Mouse (Mus musculus): Measurements from ENCODE around the gene Cdc42bpa. TPM values are rescaled to one million over a fixed set of nuclear protein-coding genes. Genes with fewer than 3 reads are reported as not detected.

Gene Cdc42bpa
- polyA plus RNA-seq, 1 experiment = 6.6 TPM

DNA sequence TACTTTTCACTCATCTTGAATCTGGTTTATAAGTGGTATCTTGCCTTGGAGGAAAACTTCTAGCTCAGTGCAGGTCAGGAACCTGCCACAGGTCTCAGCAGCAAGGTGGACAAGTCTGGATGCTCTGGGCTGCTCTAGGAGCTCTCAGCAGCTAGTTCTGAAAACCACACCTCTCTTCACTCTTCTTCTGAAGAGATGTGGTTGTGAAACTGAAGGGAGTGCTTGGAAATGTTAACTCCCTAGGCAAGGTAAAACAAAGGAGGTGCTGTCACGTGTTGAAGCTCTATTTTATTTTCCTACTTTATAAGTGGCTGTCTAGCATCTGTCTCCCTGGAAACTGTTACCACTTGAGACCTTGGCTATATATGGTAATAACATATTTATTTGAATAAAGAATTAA, 18.5 kb downstream of the Cdc42bpa start:
- Histone ChIP-seq H3K27me3 (ENCODE audit: control insufficient read depth, insufficient read depth, low read length) (no peaks in the 10 kb centered on the region), H3K4me1 (ENCODE audit: control insufficient read depth, insufficient read depth, insufficient read length, low read length) (no peaks in the 10 kb centered on the region), H3K36me3 (ENCODE audit: control insufficient read depth, insufficient read depth, low read length) (no peaks in the 10 kb centered on the region), H3K4me3 (ENCODE audit: low read depth, low read length) (no peak overlapping the region), H3K27ac (ENCODE audit: insufficient read depth, low read depth, low read length) (no peak overlapping the region)
- 64% methylated on average over 1 of the region's 1 CpGs for WGBS
- no peak for TF ChIP-seq CTCF (IDR thresholded peaks at IDR 0.05; ENCODE audit: extremely low read depth, insufficient read length, insufficient replicate concordance, low read depth, low read length)

DNA sequence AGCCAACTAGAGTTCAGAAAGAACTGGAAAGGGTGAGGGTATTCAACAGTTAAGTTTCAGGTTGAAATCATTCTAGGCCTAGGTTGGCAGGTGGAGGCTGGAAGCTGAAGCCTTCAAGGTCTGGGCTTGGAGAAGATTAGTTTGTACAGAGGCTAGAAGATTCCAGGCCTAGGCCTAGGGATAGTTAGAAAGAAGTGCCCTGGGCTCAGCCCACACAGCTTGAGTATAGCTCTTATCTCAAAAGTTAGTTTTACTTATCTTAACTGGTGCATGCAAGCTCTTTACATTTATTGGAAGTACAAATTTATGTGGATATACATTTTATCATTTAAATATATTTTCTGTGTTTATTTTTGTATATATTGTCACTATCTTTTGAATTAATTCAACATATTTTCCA, 21.4 kb downstream of the Cdc42bpa start:
- Histone ChIP-seq H3K27me3 (ENCODE audit: control insufficient read depth, insufficient read depth, low read length) (no peaks in the 10 kb centered on the region), H3K4me3 (ENCODE audit: low read depth, low read length) (no peak overlapping the region), H3K4me1 (ENCODE audit: control insufficient read depth, insufficient read depth, insufficient read length, low read length) (no peaks in the 10 kb centered on the region), H3K27ac (ENCODE audit: insufficient read depth, low read depth, low read length) (no peak overlapping the region), H3K36me3 (ENCODE audit: control insufficient read depth, insufficient read depth, low read length) (no peaks in the 10 kb centered on the region)
- no peak for TF ChIP-seq CTCF (IDR thresholded peaks at IDR 0.05; ENCODE audit: extremely low read depth, insufficient read length, insufficient replicate concordance, low read depth, low read length)
- no peak for TF ChIP-seq POLR2A (IDR thresholded peaks at IDR 0.05; ENCODE audit: low read depth, low read length)

DNA sequence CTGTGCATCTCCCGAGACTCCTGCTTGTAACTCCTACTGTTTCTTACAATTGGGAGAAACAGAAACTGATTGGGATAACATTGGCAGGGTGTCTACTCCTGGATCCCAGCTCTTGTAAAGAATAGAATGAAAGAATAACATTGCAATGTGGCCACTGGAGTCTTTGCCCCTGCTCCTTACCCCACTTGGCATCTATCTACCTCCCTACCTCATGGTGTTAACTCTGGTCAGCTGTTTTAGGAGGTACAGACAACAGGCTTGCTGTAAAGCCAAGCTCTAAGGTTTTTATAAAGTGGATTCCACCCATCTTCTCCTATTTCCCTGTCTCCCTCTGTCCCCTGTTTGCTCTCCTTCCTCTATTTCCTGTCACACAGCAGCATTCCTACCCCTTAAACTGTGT, 21.9 kb downstream of the Cdc42bpa start:
- Histone ChIP-seq H3K27me3 (ENCODE audit: control insufficient read depth, insufficient read depth, low read length) (no peaks in the 10 kb centered on the region; the same call in 1 of the 2 replicates), H3K4me1 (ENCODE audit: control insufficient read depth, insufficient read depth, insufficient read length, low read length) (no peaks in the 10 kb centered on the region), H3K36me3 (ENCODE audit: control insufficient read depth, insufficient read depth, low read length) (no peaks in the 10 kb centered on the region), H3K4me3 (ENCODE audit: low read depth, low read length) (no peak overlapping the region), H3K27ac (ENCODE audit: insufficient read depth, low read depth, low read length) (no peak overlapping the region)
- 83% methylated on average over 1 of the region's 1 CpGs for WGBS
- TF ChIP-seq CTCF (IDR thresholded peaks at IDR 0.05; ENCODE audit: extremely low read depth, insufficient read length, insufficient replicate concordance, low read depth, low read length) (no peak), POLR2A (IDR thresholded peaks at IDR 0.05; ENCODE audit: low read depth, low read length) (no peak)

DNA sequence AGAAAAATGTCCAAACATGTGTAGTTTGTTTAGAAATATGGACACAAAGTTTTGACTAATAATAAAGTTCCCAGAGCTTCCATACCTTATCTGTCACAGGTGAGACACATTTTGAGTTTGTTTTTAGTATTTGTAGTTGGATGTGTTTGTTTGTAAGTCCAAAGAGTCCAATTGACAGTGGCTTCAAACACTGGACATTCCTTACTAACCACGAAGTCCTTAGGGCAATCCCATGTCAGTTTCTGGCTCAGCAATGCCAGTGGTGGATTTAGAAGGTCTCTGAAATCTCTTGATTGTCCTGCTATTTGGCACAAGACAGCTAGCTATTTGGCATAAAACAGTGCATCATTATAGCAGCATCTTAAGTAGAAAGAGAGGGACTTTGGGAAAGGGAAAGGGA, 22.7 kb downstream of the Cdc42bpa start:
- TF ChIP-seq CTCF (IDR thresholded peaks at IDR 0.05; ENCODE audit: extremely low read depth, insufficient read length, insufficient replicate concordance, low read depth, low read length) (no peak), POLR2A (IDR thresholded peaks at IDR 0.05; ENCODE audit: low read depth, low read length) (no peak)
- H3K36me3 ChIP-seq (ENCODE audit: control insufficient read depth, insufficient read depth, low read length) = no peaks in the 10 kb centered on the region
- H3K4me3 ChIP-seq (ENCODE audit: low read depth, low read length) = no peak overlapping the region
- no peak overlapping the region for H3K27ac ChIP-seq (ENCODE audit: insufficient read depth, low read depth, low read length)
- H3K27me3 ChIP-seq (ENCODE audit: control insufficient read depth, insufficient read depth, low read length) = no peaks in the 10 kb centered on the region; the same call in 1 of the 2 replicates
- no peaks in the 10 kb centered on the region for H3K4me1 ChIP-seq (ENCODE audit: control insufficient read depth, insufficient read depth, insufficient read length, low read length)
- WGBS = 55% methylated on average over 1 of the region's 1 CpGs

DNA sequence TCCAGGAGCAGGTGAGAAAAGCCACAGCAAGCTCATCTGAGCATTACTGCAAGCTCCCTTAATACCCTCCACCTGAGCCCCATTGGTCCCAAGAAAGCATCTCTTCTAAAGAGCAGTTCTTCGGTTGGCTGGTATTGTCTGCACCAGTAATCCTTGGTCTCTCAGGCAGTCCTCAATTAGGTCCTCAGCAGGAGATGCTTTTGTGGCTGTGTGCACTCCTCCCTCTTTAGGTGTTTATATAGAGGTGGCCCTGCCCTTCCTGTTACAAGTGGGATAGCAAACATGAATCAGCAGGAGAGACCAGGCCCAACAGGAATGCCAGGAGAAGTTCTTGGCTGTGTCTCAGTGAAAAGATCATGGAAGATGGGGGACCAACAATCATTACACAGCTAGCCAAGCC, 23.9 kb downstream of the Cdc42bpa start:
- Histone ChIP-seq H3K27ac (ENCODE audit: insufficient read depth, low read depth, low read length) (no peak overlapping the region), H3K36me3 (ENCODE audit: control insufficient read depth, insufficient read depth, low read length) (no peaks in the 10 kb centered on the region), H3K4me3 (ENCODE audit: low read depth, low read length) (no peak overlapping the region), H3K4me1 (ENCODE audit: control insufficient read depth, insufficient read depth, insufficient read length, low read length) (no peaks in the 10 kb centered on the region), H3K27me3 (ENCODE audit: control insufficient read depth, insufficient read depth, low read length) (no peaks in the 10 kb centered on the region; the same call in 1 of the 2 replicates)
- WGBS = 97% methylated on average over 1 of the region's 1 CpGs
- no peak for TF ChIP-seq CTCF (IDR thresholded peaks at IDR 0.05; ENCODE audit: extremely low read depth, insufficient read length, insufficient replicate concordance, low read depth, low read length)
- TF ChIP-seq POLR2A (IDR thresholded peaks at IDR 0.05; ENCODE audit: low read depth, low read length) = no peak

DNA sequence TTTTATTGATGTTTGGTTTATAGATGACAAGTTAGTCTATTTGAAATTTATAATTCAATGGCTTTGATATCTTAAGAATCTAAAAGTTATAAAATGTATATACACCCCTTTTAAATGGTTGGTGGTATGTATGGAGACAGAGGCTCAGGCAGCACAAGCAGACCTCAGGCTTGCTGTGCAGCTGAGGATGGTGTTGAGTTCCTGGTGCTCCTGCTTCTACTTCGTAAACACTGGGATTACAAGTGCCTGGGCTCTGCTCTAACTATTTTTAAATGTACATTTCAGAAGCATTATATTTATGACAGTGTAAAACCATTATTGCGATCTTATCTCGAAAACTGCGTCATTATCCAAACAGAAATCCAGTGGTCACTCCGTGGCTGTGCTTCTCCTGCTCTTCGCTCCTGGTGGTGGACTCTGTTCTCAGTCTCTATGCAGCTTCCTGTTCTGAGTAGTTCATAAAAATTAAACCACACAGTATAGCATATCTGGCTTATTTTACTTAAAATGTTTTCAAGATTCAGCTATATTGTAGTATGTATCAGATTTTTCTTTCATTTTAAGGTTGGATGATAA, 31.5 kb downstream of the Cdc42bpa start:
- H3K27me3 ChIP-seq (ENCODE audit: control insufficient read depth, insufficient read depth, low read length) = no peaks in the 10 kb centered on the region; the same call in 1 of the 2 replicates
- TF ChIP-seq CTCF (IDR thresholded peaks at IDR 0.05; ENCODE audit: extremely low read depth, insufficient read length, insufficient replicate concordance, low read depth, low read length) (no peak), POLR2A (IDR thresholded peaks at IDR 0.05; ENCODE audit: low read depth, low read length) (no peak)
- H3K27ac ChIP-seq (ENCODE audit: insufficient read depth, low read depth, low read length) = no peak overlapping the region
- no peak overlapping the region for H3K4me3 ChIP-seq (ENCODE audit: low read depth, low read length)
- WGBS = 14% methylated on average over 6 of the region's 6 CpGs
- H3K36me3 ChIP-seq (ENCODE audit: control insufficient read depth, insufficient read depth, low read length) = no peaks in the 10 kb centered on the region
- peaks cover 2% of the 10 kb centered on the region; the same call in 1 of the 2 replicates for H3K4me1 ChIP-seq (ENCODE audit: control insufficient read depth, insufficient read depth, insufficient read length, low read length)

DNA sequence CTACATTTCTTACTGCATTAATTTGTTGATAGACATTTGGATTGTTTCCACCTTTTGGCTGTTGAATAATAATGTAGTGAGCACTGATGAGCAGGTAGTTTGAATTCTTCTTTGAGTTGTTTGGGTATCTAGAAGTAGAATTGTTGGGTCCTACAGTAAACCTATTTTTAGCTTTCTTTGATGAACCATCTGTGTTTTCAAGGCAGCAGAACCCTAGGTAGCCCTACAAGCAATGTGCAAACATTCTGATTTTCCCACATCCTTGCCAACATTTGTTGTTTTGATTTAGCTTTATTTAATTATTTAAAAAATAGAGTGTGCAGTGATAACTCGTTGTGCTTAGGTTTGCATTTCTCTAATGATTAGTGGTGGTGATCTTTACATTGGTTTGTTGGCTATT, 32.0 kb downstream of the Cdc42bpa start:
- H3K4me1 ChIP-seq (ENCODE audit: control insufficient read depth, insufficient read depth, insufficient read length, low read length) = peaks cover 2% of the 10 kb centered on the region; the same call in 1 of the 2 replicates
- H3K27me3 ChIP-seq (ENCODE audit: control insufficient read depth, insufficient read depth, low read length) = no peaks in the 10 kb centered on the region
- TF ChIP-seq POLR2A (IDR thresholded peaks at IDR 0.05; ENCODE audit: low read depth, low read length) (no peak), CTCF (IDR thresholded peaks at IDR 0.05; ENCODE audit: extremely low read depth, insufficient read length, insufficient replicate concordance, low read depth, low read length) (no peak)
- no peaks in the 10 kb centered on the region for H3K36me3 ChIP-seq (ENCODE audit: control insufficient read depth, insufficient read depth, low read length)
- no peak overlapping the region for H3K27ac ChIP-seq (ENCODE audit: insufficient read depth, low read depth, low read length)
- WGBS = 54% methylated on average over 1 of the region's 1 CpGs
- H3K4me3 ChIP-seq (ENCODE audit: low read depth, low read length) = no peak overlapping the region
